Mouse (Mus musculus) heart, embryonic 10.5 days (tissue): Measurements from ENCODE around the gene Slc26a1. TPM values are rescaled to one million over a fixed set of nuclear protein-coding genes. Genes with fewer than 3 reads are reported as not detected.
A peak's percentile ranks its signal among the peaks of the same experiment; 100 is the strongest.

Experiments
- DNase-seq: peaks from one replicate; pipeline ENCODE4 v3.0.0-alpha.2; 2017; ENCODE audit warnings: low spot score
- H3K27ac ChIP-seq: fragments of 300-500 bp; sonication (generic); 2 replicates; pipeline ENCODE4 v1.5.1; 2016; ENCODE audit warnings: mild to moderate bottlenecking
- H3K27me3 ChIP-seq: fragments of 300-500 bp; sonication (generic); 2 replicates; pipeline ENCODE4 v1.6.1; 2016; ENCODE audit warnings: mild to moderate bottlenecking; ENCODE audit not compliant: poor library complexity, insufficient read depth, severe bottlenecking
- H3K36me3 ChIP-seq: fragments of 300-500 bp; sonication (generic); 2 replicates; pipeline ENCODE4 v1.6.1; 2016; ENCODE audit warnings: mild to moderate bottlenecking, moderate library complexity
- H3K4me1 ChIP-seq: fragments of 300-500 bp; sonication (generic); 2 replicates; pipeline ENCODE4 v1.6.1; 2016; ENCODE audit warnings: mild to moderate bottlenecking
- H3K4me3 ChIP-seq: fragments of 300-500 bp; sonication (generic); 2 replicates; pipeline ENCODE4 v1.5.1; 2016; ENCODE audit warnings: mild to moderate bottlenecking, moderate library complexity
- H3K9me3 ChIP-seq: fragments of 300-500 bp; sonication (generic); 2 replicates; pipeline ENCODE4 v1.6.1; 2016; ENCODE audit warnings: mild to moderate bottlenecking, moderate library complexity
- WGBS: fragments of 180-500 bp; shearing (Covaris S2); methylation state at CpG from one replicate; pipeline ENCODE4 v1.1.7; 2016; 5-methylcytosine and 5-hydroxymethylcytosine counted together
- polyA plus RNA-seq: library from polyadenylated mRNA; unstranded; fragments of >200 nt; fragmentation: Nextera tagmentation; extraction: Ambion mirVana; gene quantifications from 2 replicates; pipeline ENCODE4 v1.2.1, GENCODE M21; 2016

The Slc26a1 gene
- polyA plus RNA-seq, 1 experiment from 2014 or later, result 0.58 TPM

- 64% methylated on average over 12 of the region's 12 CpGs for WGBS
- Histone ChIP-seq H3K4me1 (peaks cover 61% of the 10 kb centered on the region), H3K9me3 (no peaks in the 10 kb centered on the region), H3K27ac (peak overlapping the region; percentile 72), H3K27me3 (no peaks in the 10 kb centered on the region), H3K4me3 (no peak overlapping the region), H3K36me3 (peaks cover 54% of the 10 kb centered on the region)
- DNase-seq, result peak; percentile 78
These were observed 28.6 kb upstream of the Slc26a1 start for GRCm38 (mm10) chr5:108703754-108704626.

GRCm38 (mm10) chr5:108701341-108702021, 26.1 kb upstream of the Slc26a1 start:
- H3K4me1 ChIP-seq, result peaks cover 77% of the 10 kb centered on the region
- H3K27me3 ChIP-seq, result no peaks in the 10 kb centered on the region

GRCm38 (mm10) chr5:108700346-108700745, 25.0 kb upstream of the Slc26a1 start:
- H3K27me3 ChIP-seq, result no peaks in the 10 kb centered on the region; the same call in 1 of the 2 replicates
- no peaks in the 10 kb centered on the region for H3K9me3 ChIP-seq
- no peak for DNase-seq
- H3K36me3 ChIP-seq, result peaks cover 28% of the 10 kb centered on the region
- peaks cover 88% of the 10 kb centered on the region for H3K4me1 ChIP-seq
- peak overlapping the region; percentile 65; the same call in 1 of the 2 replicates for H3K27ac ChIP-seq
- 17% methylated on average over 3 of the region's 3 CpGs for WGBS
- H3K4me3 ChIP-seq, result no peak overlapping the region

More at GRCm38 (mm10) chr5:108701341-108702021, 26.1 kb upstream of the Slc26a1 start:
- H3K9me3 ChIP-seq, result no peaks in the 10 kb centered on the region
- H3K27ac ChIP-seq, result 0 out of 2 replicates have a peak overlapping the region, but pooled peaks have one; percentile 65
- no peak overlapping the region for H3K4me3 ChIP-seq
- H3K36me3 ChIP-seq, result peaks cover 39% of the 10 kb centered on the region
- no peak for DNase-seq
- WGBS, result 71% methylated on average over 10 of the region's 10 CpGs

GRCm38 (mm10) chr5:108697341-108697753, 22.0 kb upstream of the Slc26a1 start:
- peaks cover 5% of the 10 kb centered on the region; the same call in 1 of the 2 replicates for H3K27me3 ChIP-seq
- no peak for DNase-seq
- peaks cover 80% of the 10 kb centered on the region for H3K4me1 ChIP-seq
- 57% methylated on average over 4 of the region's 4 CpGs for WGBS
- no peaks in the 10 kb centered on the region for H3K9me3 ChIP-seq
- peaks cover 10% of the 10 kb centered on the region; the same call in 1 of the 2 replicates for H3K36me3 ChIP-seq
- peak overlapping the region; percentile 26; the same call in 1 of the 2 replicates for H3K27ac ChIP-seq
- no peak overlapping the region for H3K4me3 ChIP-seq

- peak overlapping the region; percentile 36; the same call in 1 of the 2 replicates for H3K27ac ChIP-seq
- WGBS, result 80% methylated on average over 3 of the region's 3 CpGs
- DNase-seq, result no peak
- H3K27me3 ChIP-seq, result peaks cover 5% of the 10 kb centered on the region; the same call in 1 of the 2 replicates
- H3K9me3 ChIP-seq, result no peaks in the 10 kb centered on the region
- H3K4me1 ChIP-seq, result peaks cover 81% of the 10 kb centered on the region
- peaks cover 7% of the 10 kb centered on the region; the same call in 1 of the 2 replicates for H3K36me3 ChIP-seq
- H3K4me3 ChIP-seq, result no peak overlapping the region
These were observed 21.2 kb upstream of the Slc26a1 start for GRCm38 (mm10) chr5:108696542-108696941.

- Histone ChIP-seq H3K27ac (peak overlapping the region; percentile 36), H3K9me3 (no peaks in the 10 kb centered on the region), H3K27me3 (peaks cover 5% of the 10 kb centered on the region; the same call in 1 of the 2 replicates), H3K36me3 (peaks cover 7% of the 10 kb centered on the region; the same call in 1 of the 2 replicates), H3K4me1 (peaks cover 74% of the 10 kb centered on the region), H3K4me3 (peak overlapping the region; percentile 96; the same call in 1 of the 2 replicates)
- no peak for DNase-seq
- 92% methylated on average over 10 of the region's 12 CpGs for WGBS
These were observed 20.5 kb upstream of the Slc26a1 start for GRCm38 (mm10) chr5:108695861-108696260.

GRCm38 (mm10) chr5:108694352-108695261, 19.2 kb upstream of the Slc26a1 start:
- under 1% methylated on average over 95 of the region's 99 CpGs for WGBS
- peak; percentile 86 for DNase-seq
- Histone ChIP-seq H3K9me3 (no peaks in the 10 kb centered on the region), H3K4me3 (peak overlapping the region; percentile 96), H3K4me1 (peaks cover 61% of the 10 kb centered on the region), H3K27ac (peak overlapping the region; percentile 91), H3K36me3 (peaks cover 7% of the 10 kb centered on the region; the same call in 1 of the 2 replicates), H3K27me3 (peaks cover 5% of the 10 kb centered on the region; the same call in 1 of the 2 replicates)

GRCm38 (mm10) chr5:108693872-108694288, 18.5 kb upstream of the Slc26a1 start:
- H3K27ac ChIP-seq, result peak overlapping the region; percentile 91
- H3K9me3 ChIP-seq, result no peaks in the 10 kb centered on the region
- H3K27me3 ChIP-seq, result peaks cover 5% of the 10 kb centered on the region; the same call in 1 of the 2 replicates
- DNase-seq, result peak; percentile 99
- H3K36me3 ChIP-seq, result peaks cover 4% of the 10 kb centered on the region; the same call in 1 of the 2 replicates
- H3K4me3 ChIP-seq, result peak overlapping the region; percentile 96
- peaks cover 54% of the 10 kb centered on the region for H3K4me1 ChIP-seq
- under 1% methylated on average over 43 of the region's 43 CpGs for WGBS

- H3K9me3 ChIP-seq, result no peaks in the 10 kb centered on the region
- H3K4me3 ChIP-seq, result peak within 1 kb of the TSS; percentile 96
- peak; percentile 88 for DNase-seq
- no peaks in the 10 kb centered on the region for H3K36me3 ChIP-seq
- peaks cover 38% of the 10 kb centered on the region for H3K4me1 ChIP-seq
- H3K27ac ChIP-seq, result no peak within 1 kb of the TSS; the same call in 1 of the 2 replicates
- peaks cover 5% of the 10 kb centered on the region; the same call in 1 of the 2 replicates for H3K27me3 ChIP-seq
- 6% methylated on average over 16 of the region's 18 CpGs for WGBS
These were observed 16.9 kb upstream of the Slc26a1 start, which contains the start of gene Fgfrl1 for GRCm38 (mm10) chr5:108692271-108692670. TSS of gene Fgfrl1 (plus strand) at chr5:108692382.

GRCm38 (mm10) chr5:108691152-108691551, 15.8 kb upstream of the Slc26a1 start:
- no peak overlapping the region for H3K27ac ChIP-seq
- H3K36me3 ChIP-seq, result 0 out of 2 replicates have a peak, but pooled peaks cover under 1% of the 10 kb centered on the region
- peaks cover 5% of the 10 kb centered on the region; the same call in 1 of the 2 replicates for H3K27me3 ChIP-seq
- 64% methylated on average over 4 of the region's 4 CpGs for WGBS
- no peak for DNase-seq
- no peak overlapping the region for H3K4me3 ChIP-seq
- H3K9me3 ChIP-seq, result no peaks in the 10 kb centered on the region
- peaks cover 29% of the 10 kb centered on the region for H3K4me1 ChIP-seq

- Histone ChIP-seq H3K9me3 (no peaks in the 10 kb centered on the region), H3K4me1 (peaks cover 15% of the 10 kb centered on the region), H3K4me3 (no peak overlapping the region), H3K36me3 (0 out of 2 replicates have a peak, but pooled peaks cover 4% of the 10 kb centered on the region), H3K27ac (no peak overlapping the region), H3K27me3 (0 out of 2 replicates have a peak, but pooled peaks cover 5% of the 10 kb centered on the region)
- WGBS, result 74% methylated on average over 5 of the region's 5 CpGs
- no peak for DNase-seq
These were observed 13.7 kb upstream of the Slc26a1 start for GRCm38 (mm10) chr5:108689091-108689490.
